Mouse (Mus musculus) cortical plate, adult 2 months (tissue): ENCODE data around the gene Eps15l1.

ENCODE experiments used
- CTCF ChIP-seq: fragments of 200-500 bp; IDR thresholded peaks from 2 replicates; pipeline ENCODE4 v1.5.1; 2011; ENCODE audit warnings: mild to moderate bottlenecking, control low read depth, low read length; ENCODE audit not compliant: insufficient read depth; ENCODE audit errors: extremely low read depth
- POLR2A ChIP-seq: fragments of 200-500 bp; IDR thresholded peaks from 2 replicates; pipeline ENCODE4 v1.6.1; 2011; ENCODE audit warnings: mild to moderate bottlenecking, low read length, control low read depth; ENCODE audit not compliant: insufficient read depth; ENCODE audit errors: extremely low read depth

DNA sequence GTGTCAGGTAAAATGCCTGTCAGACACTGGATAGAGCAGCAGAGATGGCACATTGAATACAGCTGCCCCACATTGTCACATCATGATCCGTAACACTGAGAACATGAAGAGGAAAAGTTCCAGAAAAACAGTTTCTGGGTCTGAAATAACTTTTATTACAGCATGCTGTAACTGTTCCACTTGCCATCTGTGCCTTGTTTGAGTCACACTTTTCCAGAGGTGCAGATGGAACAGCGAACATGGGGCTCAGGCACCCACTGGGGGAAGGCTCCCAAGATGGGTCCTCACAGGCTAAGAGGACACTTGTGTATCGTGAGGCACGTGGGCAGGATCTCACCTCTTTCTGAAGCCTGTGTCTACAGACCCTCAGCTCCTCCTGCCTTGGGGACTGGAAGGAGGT lies 58.5 kb downstream of the Eps15l1 start:
- TF ChIP-seq POLR2A (no peak), CTCF (no peak)
